Mouse (Mus musculus) stomach, adult 2 months (tissue): Measurements from ENCODE around the gene Adgrf1. TPM values are rescaled to one million over a fixed set of nuclear protein-coding genes. Genes with fewer than 3 reads are reported as not detected.

Experiments
- polyA plus RNA-seq: library from polyadenylated mRNA; depleted of rRNA; stranded (reverse); fragments of >200 nt; gene quantifications from 2 replicates; pipeline ENCODE4 v1.2.3, GENCODE M21; 2012; rRNA removed

Gene Adgrf1
- polyA plus RNA-seq: 0.02 TPM in 1 of 2 replicates, not detected in the other

GRCm38 (mm10) chr17:43270161-43270560 lies at the start of gene Adgrf1:
TSS of gene Adgrf1 (plus strand) at chr17:43270329.

GRCm38 (mm10) chr17:43359826-43360619 lies 89.9 kb downstream of the Adgrf1 start, which contains the start of gene Adgrf5:
TSS of gene Adgrf5 (plus strand) at chr17:43360451.

Other genes starting within 250 kb of the Adgrf1 start
- 1.4 and 2.4 TPM in 2 replicates for gene Adgrf5, start 90.1 kb downstream of the Adgrf1 start, polyA plus RNA-seq
- not detected in 2 replicates for gene Mep1a, start 232.5 kb downstream of the Adgrf1 start, polyA plus RNA-seq